Mouse (Mus musculus): Measurements from ENCODE around the gene Sltm.
"Not testable (repeated sequence)": the region's sequence is repeated elsewhere in the genome, so short reads cannot be mapped to it uniquely, and the experiment has no call there.

The Sltm gene

DNA sequence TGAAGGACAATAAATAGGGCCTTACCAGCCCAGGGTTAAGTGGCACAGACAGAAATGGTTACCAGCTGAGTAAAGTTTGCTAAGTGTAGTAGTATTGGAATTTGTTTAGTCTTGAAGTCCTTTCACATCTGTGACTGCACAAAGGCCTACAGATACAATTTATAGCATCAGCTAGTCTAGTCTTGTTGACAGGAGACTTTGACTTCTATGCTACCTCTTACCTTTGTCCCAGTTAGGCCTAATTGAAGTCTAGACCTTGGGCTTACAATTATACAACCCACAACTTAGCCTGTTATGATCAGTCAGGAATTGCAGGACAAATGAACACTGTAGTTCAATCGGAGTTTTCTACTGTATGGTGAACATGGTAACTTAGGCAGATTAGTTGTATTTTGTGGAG lies 9.0 kb downstream of the Sltm start:
- DNase-seq (ENCODE audit: low spot score), result no peak

DNA sequence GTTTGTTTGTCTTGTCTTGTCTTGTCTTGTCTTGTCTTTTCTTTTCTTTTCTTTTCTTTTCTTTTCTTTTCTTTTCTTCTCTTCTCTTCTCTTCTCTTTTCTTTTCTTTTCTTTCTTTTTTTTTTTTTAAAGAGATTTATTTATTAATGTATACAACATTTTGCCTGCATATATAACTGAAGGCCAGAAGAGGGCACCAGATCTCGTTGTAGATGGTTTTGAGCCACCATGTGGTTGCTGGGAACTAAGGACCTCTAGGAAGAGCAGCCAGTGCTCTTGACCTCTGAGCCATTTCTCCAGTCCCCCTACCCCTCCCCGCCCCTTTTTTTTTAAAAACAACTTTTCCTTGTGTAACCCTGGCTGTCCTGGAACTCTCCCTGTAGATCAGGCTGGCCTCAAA lies 9.7 kb downstream of the Sltm start:
- not testable (repeated sequence) for DNase-seq (ENCODE audit: low spot score)

DNA sequence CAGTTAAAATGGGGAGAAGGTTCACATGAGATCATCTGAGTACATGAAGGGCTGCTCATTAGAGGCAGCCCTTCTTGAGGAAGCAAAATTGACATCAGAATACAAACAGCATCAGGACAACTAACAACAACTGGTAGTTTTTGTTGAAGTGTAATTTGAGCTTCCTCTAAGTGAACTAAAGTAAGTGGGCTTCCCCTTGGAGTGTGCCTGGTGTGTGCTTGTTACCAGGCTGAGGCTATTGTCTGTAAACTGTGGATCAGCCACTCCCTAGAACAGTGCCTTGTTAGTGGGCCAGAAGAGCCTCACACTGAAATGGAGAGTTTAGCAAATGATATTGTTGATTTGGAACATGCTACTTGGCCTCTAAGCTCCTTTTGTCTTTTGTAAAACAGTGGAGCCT lies 12.9 kb downstream of the Sltm start:
- no peak for DNase-seq (ENCODE audit: low spot score)

DNA sequence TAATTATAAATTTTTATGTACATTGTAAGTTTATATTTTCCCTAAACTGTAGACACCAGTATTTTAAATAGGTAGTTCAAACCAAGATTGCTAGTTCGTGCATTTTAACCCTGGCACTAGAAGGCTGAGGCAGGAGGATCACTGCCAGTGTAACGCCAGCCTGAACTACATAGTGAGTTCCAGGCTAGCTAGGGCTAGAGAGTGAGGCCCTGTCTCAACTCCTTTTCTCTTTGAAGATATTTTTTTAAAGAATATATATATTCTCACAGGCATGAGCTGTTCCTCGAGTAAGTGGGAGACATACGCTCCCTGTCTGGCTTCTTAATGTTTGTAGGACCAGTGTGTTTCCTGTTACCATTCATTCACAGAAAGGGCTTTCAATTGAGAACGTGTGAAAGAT lies 14.2 kb downstream of the Sltm start:
- DNase-seq (ENCODE audit: low spot score), result no peak

DNA sequence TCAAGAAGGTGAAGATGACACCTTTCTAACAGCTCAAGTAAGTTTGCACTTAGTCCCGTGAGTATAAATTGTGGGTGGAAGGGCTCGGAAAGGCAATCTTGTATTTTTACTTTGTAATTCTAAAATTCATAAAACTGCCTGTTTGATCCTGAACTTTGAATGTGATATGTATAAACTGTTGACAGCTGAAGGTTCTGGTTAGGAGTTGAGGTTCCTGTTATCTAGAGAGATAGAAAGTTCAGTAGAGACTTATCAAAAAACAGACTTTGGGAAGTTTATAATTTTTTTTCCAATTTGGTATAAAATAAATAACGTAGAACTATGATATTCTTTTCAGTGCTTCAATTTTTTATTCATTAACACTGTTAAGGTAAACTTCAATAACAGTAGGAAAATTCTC lies 20.3 kb downstream of the Sltm start:
- DNase-seq (ENCODE audit: low spot score), result no peak

DNA sequence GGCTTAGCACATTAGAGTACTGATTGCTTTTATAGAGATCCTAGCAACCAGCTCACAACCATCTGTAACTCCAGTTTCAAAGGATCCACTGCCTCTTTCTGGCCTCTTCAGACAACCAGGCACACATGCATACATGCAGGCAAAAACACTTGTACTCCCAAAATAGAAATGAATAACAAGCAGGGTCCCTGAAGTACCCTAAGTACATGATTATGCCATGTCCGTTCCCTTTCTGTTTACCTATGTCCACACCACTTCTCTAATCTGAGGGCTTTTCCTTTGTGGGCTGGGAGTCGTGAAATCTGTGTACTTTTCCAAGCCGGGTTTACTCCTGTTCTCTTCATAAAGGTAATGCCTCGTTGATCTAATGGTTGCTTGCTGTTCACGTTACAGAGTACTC lies 25.1 kb downstream of the Sltm start:
- DNase-seq (ENCODE audit: low spot score), result no peak

DNA sequence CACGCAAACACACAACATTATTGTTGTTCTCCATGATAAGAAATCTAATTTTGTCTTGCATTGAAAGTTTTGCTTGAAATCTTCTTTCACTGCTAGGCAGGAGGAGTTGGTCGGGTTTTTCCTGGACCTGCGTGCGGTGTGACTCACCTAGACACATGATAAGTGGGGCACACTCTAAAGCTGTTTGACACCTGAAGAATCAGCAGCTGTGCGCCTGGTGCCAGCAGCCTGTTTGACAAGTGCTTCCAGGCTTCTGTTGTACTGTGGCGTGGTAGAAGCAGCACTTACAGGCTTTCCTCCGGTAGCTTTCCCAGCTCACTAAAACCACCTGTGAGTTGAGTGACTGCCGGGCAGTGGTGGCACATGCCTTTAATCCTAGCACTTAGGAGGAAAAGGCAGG lies 27.8 kb downstream of the Sltm start:
- no peak for DNase-seq (ENCODE audit: low spot score)

DNA sequence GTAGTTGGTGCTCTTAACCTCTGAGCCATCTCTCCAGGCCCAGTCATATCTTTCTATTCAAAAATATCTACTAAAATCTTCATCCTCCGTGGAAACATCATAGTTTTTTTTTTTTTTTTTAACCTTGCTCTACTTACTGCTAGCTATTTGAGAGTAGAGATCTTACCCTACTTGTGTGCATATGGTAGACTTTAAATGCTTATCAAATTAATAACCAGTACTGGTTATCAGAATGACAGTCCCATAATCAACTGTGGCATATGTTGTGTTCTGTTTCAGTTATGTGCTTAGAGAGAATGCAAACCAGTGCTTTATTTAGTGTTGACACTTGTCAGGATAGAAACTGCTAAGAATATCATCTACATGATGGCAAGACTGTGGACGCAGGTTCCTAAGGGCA lies 35.6 kb downstream of the Sltm start:
- DNase-seq (ENCODE audit: low spot score), result no peak

DNA sequence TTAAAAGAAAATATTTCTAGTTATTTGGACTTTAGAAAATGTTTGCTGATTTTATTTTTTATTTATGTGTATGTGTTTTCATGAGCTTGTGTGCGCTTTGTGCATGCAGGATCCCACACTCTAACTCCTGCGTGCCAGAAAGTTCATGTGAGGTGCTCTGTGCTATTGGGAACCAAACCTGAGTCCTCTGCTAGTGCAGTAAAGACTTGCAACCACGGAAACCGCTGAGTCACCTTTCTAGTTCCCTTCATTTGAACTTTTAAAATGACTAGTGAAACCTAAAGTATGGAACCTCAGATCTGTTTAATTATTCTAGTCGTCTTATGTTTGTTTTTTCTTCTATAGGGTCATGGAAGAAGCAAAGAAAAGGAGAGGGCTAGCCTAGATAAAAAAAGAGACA lies 38.4 kb downstream of the Sltm start:
- no peak for DNase-seq (ENCODE audit: low spot score)

DNA sequence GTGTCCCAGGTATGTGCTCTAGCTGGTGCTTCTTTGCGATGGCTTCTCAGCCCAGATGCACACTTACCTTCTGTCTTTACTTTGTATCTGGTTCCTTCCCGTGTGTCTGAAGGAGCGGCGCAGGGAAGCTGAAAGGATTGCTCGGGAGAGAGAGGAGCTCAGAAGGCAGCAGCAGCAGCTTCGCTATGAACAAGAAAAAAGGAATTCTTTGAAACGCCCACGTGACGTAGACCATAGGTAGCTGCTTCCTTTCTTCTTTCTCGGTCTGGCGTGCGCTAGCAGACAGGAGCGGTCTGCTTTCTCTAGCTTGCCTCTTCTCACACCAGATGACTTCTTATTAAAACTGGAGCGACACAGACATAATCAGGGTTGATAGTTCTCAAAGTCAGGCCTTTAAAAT lies 42.1 kb downstream of the Sltm start:
- DNase-seq (ENCODE audit: low spot score), result no peak

DNA sequence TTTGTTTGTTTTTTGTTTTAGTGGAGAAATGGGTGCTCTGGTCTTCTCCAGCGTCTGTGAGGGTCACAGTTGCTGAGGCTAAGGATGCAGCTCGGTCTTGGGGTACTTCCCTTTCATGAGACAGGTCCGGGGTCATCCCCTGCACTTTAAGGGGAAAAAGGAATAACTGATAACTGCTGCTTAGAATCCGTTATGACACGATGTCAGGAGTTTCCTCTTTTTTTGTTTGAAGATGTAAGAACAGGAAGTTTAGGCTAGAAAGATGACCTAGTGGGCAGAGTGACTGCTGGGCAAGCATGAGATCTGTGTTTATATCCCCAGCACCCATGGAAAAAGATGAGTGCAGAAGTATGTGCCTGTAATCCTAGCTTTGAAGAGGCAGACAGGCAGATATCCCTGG lies 42.6 kb downstream of the Sltm start:
- DNase-seq (ENCODE audit: low spot score), result no peak

DNA sequence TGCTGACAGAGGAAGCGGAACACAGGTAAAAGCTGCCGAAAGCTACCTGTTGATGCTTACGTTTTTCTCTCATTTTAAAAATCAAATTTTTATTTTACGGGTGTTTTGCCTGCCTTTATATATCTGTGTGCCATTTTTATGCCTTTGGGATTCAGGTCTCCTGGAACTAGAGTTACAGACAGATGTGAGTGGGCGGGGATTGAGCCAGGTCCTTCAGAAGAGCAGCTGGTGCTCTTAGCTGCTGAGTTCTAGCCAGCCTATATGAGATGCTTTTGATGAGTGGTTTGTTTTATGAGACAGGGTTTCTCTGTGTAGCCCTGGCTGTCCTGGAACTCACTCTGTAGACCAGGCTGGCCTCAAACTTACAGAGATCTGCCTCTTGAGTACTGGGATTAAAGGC lies 44.6 kb downstream of the Sltm start:
- DNase-seq (ENCODE audit: low spot score), result peak; percentile 45

DNA sequence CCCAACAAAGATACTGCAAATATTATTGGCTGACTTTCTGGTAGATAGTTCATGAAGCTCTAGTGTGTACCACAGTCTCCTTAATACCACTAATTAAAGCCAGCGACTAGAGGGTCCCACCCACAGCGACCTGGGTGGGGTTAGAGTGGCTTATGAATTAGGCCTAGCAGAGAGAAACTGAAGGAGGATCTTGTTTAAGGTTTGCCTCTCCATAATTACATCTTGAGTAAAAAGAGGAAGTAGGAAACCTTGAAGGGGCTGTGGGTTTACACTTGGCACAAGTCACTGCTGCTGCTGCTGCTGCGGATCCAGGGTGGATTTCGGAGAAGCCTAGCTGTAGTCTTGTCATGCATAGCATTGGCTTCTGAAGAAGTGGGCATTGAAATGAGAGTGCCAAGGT lies 48.2 kb downstream of the Sltm start:
- no peak for DNase-seq (ENCODE audit: low spot score)

DNA sequence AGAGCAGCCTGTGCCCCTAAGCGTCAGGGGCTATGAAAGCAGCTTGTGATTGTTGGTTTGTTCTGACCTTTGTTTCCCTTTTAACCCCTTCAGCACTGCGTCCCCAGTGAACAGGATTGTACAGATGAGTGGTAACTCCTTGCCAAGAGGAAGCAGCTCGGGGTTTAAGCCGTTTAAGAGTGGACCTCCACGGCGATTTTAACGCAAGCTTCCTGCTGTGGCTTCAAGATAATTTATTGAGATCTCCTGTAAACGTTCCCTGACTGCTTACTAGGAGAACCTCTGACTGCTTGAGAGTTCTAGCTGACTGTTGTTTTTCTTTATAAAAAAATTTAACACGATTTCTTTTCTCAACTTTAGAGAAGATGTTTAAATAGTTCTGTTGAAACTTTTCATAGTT lies 48.9 kb downstream of the Sltm start:
- no peak for DNase-seq (ENCODE audit: low spot score)

DNA sequence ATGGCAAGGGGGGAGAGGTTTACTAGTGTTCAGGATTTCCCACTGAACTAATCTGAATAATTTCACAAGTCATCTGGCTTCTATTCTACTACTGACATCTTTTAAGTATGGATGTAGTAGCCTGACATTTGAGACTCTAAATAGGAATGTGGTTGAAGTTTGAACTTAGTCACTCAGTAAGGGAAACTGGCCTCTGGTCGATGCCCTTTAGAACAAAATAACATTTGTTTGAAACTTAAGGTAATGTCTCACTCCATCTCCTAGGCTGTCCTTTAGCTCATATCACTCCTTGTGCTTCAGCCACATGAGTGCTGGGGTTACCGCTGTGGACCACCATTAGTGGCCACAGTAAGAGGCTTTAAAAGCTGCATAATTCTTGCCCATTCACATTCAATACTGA lies 55.7 kb downstream of the Sltm start:
- DNase-seq (ENCODE audit: low spot score), result no peak

DNA sequence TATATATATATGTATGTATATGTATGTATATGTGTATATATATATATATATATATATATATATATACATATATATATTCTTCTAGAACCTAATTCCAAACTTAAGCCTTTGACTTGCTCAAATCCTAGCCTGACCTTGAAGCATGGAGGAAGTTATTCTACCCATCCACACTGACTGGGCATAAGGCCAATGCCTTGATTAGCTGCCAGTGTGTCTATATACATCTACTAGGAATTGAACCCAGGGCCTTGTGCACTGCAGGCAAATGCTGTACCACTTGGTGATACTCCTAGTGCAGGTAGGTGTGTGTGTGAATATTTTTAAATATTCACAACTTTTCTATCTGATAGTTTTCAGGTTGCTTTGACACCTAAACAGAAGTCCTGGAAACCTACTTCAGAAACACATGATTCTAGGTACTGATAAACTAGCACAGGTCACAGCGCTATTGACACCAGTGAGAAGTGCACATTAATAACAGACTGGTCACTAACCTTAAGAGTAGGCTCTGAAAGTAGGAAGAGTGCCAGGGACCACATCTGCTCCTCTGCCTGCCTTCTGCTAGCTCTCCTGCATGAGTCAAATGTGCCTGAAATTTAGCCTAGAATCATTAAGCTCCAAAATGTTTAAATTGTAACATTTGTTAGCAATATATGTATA lies 59.8 kb downstream of the Sltm start:
- no peak for DNase-seq (ENCODE audit: low spot score)

DNA sequence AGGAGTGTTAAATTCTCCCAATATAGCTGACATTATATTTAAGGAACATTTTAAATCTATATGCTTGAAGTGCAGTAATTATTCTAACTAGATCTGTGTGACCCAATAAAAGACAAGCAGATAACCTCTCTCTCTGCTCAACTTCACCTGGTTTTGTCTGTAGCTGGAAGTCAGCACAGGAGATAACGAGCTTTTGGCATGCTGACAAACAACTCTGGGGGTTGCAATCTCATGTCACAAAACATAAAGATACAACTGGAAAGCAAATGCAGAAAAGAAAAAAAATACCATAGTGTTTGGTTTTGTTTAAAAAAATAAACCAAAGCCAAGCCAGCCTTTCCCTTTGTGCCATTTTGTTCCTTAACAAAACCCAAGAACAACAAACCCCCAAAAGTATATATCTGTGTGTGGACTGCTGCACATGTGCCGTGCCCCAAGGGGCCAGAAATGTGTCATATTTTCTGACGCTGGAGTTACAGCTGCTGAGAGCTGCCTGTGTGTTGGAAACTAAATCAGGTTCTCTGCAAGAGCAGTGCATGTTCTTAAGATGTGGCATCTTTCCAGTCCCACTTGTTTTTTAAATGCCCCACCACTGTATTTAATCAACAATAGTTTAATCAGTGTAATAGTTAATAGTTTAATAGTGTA lies 68.6 kb downstream of the Sltm start:
- no peak for DNase-seq (ENCODE audit: low spot score)

DNA sequence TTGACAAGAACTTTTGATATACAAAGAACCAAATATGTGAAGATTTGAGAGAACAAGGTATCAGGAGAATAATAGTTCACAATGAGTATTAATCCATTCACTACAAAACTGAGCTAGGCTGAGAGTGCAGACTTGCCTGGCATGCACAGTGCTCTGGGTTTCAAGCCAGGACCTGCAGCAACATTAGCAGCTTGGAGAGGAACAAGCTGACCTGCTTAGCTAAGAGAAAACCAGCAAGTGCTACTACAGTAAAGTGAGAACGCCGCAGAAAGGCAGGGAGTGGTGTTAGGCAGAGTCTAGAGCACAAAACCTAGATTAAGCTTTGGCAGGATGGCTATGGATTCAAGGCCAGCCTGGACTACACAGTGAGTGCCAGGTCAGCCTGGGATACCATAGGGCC lies 87.2 kb downstream of the Sltm start:
- peak; percentile 21 for DNase-seq (ENCODE audit: low spot score)

DNA sequence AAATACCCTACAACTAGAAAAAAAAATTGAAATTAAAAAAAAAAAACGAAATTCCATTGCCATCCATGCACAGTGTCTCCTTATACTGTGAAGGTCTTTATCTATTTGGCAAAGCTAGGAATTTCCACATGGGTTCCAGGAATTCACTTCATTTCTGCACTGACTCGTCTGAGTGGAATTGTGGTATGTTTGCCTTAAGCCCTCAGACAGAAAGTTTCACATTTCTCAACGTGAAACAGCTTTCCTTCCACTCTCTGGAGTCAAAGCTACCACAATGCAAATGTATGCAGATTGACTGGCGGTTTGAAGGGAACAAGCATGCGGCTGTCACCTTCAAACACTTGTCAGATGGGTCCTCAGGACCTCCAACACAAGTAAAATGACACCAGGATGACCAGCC lies 89.1 kb downstream of the Sltm start:
- no peak for DNase-seq (ENCODE audit: low spot score)

DNA sequence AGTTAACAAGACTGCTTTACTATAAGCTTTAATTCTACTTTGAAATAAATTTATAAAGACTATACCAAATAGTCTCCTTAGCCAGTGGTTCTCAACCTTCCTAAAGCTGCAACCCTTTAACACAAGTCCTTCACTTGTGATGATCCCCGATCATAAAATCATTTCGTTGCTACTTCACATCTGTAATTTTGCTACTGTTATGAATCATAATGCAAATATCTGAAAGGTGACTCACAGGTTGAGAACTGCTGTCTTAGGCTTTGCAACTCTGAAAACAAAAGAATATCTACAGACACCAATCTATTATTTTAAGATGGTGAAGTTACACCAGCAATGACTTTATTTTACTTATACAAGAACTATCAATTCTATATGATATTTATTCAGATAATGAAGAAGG lies 94.2 kb downstream of the Sltm start:
- DNase-seq (ENCODE audit: low spot score), result no peak

All from layer of hippocampus, adult 11-12 months (tissue).